Mouse (Mus musculus) forebrain, embryonic 16.5 days (tissue): ENCODE data around the gene Hdgf. TPM values are rescaled to one million over a fixed set of nuclear protein-coding genes. Genes with fewer than 3 reads are reported as not detected.

Experiments
- ATAC-seq: fragments of 200-750 bp; cut with Nextera tagmentation; 2 replicates; pipeline ENCODE4 v1.8.0; 2017; ENCODE audit warnings: mild to moderate bottlenecking, moderate library complexity
- H3K27ac ChIP-seq: fragments of 300-500 bp; sonication (generic); 2 replicates; pipeline ENCODE4 v1.5.1; 2014; ENCODE audit warnings: low read length, control low read depth
- H3K27me3 ChIP-seq: fragments of 300-500 bp; sonication (generic); replicated peaks from 2 replicates; pipeline ENCODE4 v1.6.1; 2014; ENCODE audit warnings: low read length; ENCODE audit not compliant: control insufficient read depth, insufficient read depth
- H3K36me3 ChIP-seq: fragments of 300-500 bp; sonication (generic); 2 replicates; pipeline ENCODE4 v1.6.1; 2014; ENCODE audit not compliant: control insufficient read depth, insufficient read depth
- H3K4me1 ChIP-seq: fragments of 300-500 bp; sonication (generic); replicated peaks from 2 replicates; pipeline ENCODE4 v1.6.1; 2014; ENCODE audit warnings: low read length; ENCODE audit not compliant: control insufficient read depth, insufficient read depth
- H3K4me2 ChIP-seq: fragments of 300-500 bp; sonication (generic); 2 replicates; pipeline ENCODE4 v1.6.1; 2014; ENCODE audit warnings: mild to moderate bottlenecking, low read length, control low read depth
- H3K4me3 ChIP-seq: fragments of 300-500 bp; sonication (generic); replicated peaks from 2 replicates; pipeline ENCODE4 v1.5.1; 2014; ENCODE audit warnings: mild to moderate bottlenecking, low read length, control low read depth
- H3K9ac ChIP-seq: fragments of 300-500 bp; sonication (generic); replicated peaks from 2 replicates; pipeline ENCODE4 v1.6.1; 2014; ENCODE audit warnings: low read depth, low read length, control low read depth
- H3K9me3 ChIP-seq: fragments of 300-500 bp; sonication (generic); 2 replicates; pipeline ENCODE4 v1.6.1; 2016; ENCODE audit warnings: low read length; ENCODE audit not compliant: control insufficient read depth
- WGBS: fragments of 180-500 bp; shearing (Covaris S2); extraction: QIAGEN DNeasy Blood & Tissue Kit; methylation state at CpG from one replicate; pipeline ENCODE4 v1.1.7; 2014; 5-methylcytosine and 5-hydroxymethylcytosine counted together
- polyA plus RNA-seq: library from polyadenylated mRNA; unstranded; fragments of >200 nt; fragmentation: Nextera tagmentation; extraction: Ambion mirVana; gene quantifications from 2 replicates; pipeline ENCODE4 v1.2.1, GENCODE M21; 2015

The Hdgf gene
- polyA plus RNA-seq, 1 experiment from 2014 or later = 186 TPM

GRCm38 (mm10) chr3:87959371-87959770 lies 53.2 kb downstream of the Hdgf start:
- Histone ChIP-seq H3K9me3 (no peaks in the 10 kb centered on the region), H3K4me3 (no peak overlapping the region), H3K36me3 (no peaks in the 10 kb centered on the region), H3K9ac (no peak overlapping the region), H3K27ac (no peak overlapping the region), H3K4me1 (peaks cover 15% of the 10 kb centered on the region), H3K27me3 (no peaks in the 10 kb centered on the region), H3K4me2 (no peak overlapping the region)
- ATAC-seq = no peak
- 65% methylated on average over 7 of the region's 7 CpGs for WGBS

GRCm38 (mm10) chr3:87960191-87960585 lies 54.1 kb downstream of the Hdgf start:
- Histone ChIP-seq H3K4me2 (peak overlapping the region; percentile 91), H3K9me3 (no peaks in the 10 kb centered on the region), H3K9ac (peak overlapping the region; percentile 79), H3K36me3 (no peaks in the 10 kb centered on the region), H3K4me3 (peak overlapping the region; percentile 58), H3K4me1 (peaks cover 15% of the 10 kb centered on the region), H3K27ac (peak overlapping the region; percentile 97), H3K27me3 (no peaks in the 10 kb centered on the region)
- WGBS = 4% methylated on average over 10 of the region's 10 CpGs
- ATAC-seq = no peak

- H3K36me3 ChIP-seq = no peaks in the 10 kb centered on the region
- H3K27ac ChIP-seq = peak overlapping the region; percentile 97
- peak overlapping the region; percentile 91 for H3K4me2 ChIP-seq
- no peaks in the 10 kb centered on the region for H3K27me3 ChIP-seq
- peak overlapping the region; percentile 79 for H3K9ac ChIP-seq
- peaks cover 15% of the 10 kb centered on the region for H3K4me1 ChIP-seq
- H3K9me3 ChIP-seq = no peaks in the 10 kb centered on the region
- ATAC-seq = peak; percentile 99
- peak overlapping the region; percentile 58 for H3K4me3 ChIP-seq
- WGBS = under 1% methylated on average over 27 of the region's 27 CpGs
Observed at GRCm38 (mm10) chr3:87960586-87961191, 54.6 kb downstream of the Hdgf start.

Other genes starting within 250 kb of the Hdgf start
- gene Lrrc71, start 157.7 kb upstream of the Hdgf start, polyA plus RNA-seq = 0.71 and 0.92 TPM in 2 replicates
- gene Ntrk1, start 111.2 kb upstream of the Hdgf start, polyA plus RNA-seq = 1.1 and 2.1 TPM in 2 replicates
- gene Insrr, start 109.4 kb upstream of the Hdgf start, polyA plus RNA-seq = 0.52 and 0.57 TPM in 2 replicates
- gene Pear1, start 82.0 kb upstream of the Hdgf start, polyA plus RNA-seq = 6.9 and 7.4 TPM in 2 replicates
- gene Sh2d2a, start 59.6 kb upstream of the Hdgf start, polyA plus RNA-seq = not detected in 2 replicates
- 13.8 and 16.4 TPM in 2 replicates for gene Prcc, start 20.7 kb upstream of the Hdgf start, polyA plus RNA-seq
- gene Mrpl24, start 13.2 kb downstream of the Hdgf start, polyA plus RNA-seq = 63.4 and 64.3 TPM in 2 replicates
- gene Isg20l2, start 24.0 kb downstream of the Hdgf start, polyA plus RNA-seq = 43.5 and 49.4 TPM in 2 replicates
- gene Rrnad1, start 24.4 kb downstream of the Hdgf start, polyA plus RNA-seq = 18.4 and 23.5 TPM in 2 replicates
- 18.9 and 19.4 TPM in 2 replicates for gene Crabp2, start 42.3 kb downstream of the Hdgf start, polyA plus RNA-seq
- 35.7 and 41.6 TPM in 2 replicates for gene Nes, start 64.8 kb downstream of the Hdgf start, polyA plus RNA-seq
- gene Bcan, start 93.9 kb downstream of the Hdgf start, polyA plus RNA-seq = 34.8 and 43.6 TPM in 2 replicates
- gene Hapln2, start 121.3 kb downstream of the Hdgf start, polyA plus RNA-seq = 0.25 and 0.35 TPM in 2 replicates
- 32.5 and 36.3 TPM in 2 replicates for gene Gpatch4, start 136.8 kb downstream of the Hdgf start, polyA plus RNA-seq
- 164 and 168 TPM in 2 replicates for gene Naxe, start 152.2 kb downstream of the Hdgf start, polyA plus RNA-seq
- not detected in 2 replicates for gene Ttc24, start 172.0 kb downstream of the Hdgf start, polyA plus RNA-seq
- 7.5 and 7.8 TPM in 2 replicates for gene Iqgap3, start 175.7 kb downstream of the Hdgf start, polyA plus RNA-seq
- 25.1 and 28.3 TPM in 2 replicates for gene Mef2d, start 236.1 kb downstream of the Hdgf start, polyA plus RNA-seq